Mouse (Mus musculus) gonadal fat pad, adult 2 months (tissue): ENCODE results near the gene Hacd4. TPM values are rescaled to one million over a fixed set of nuclear protein-coding genes. Genes with fewer than 3 reads are reported as not detected.

Experiments
- polyA plus RNA-seq: library from polyadenylated mRNA; depleted of rRNA; stranded (reverse); fragments of >200 nt; gene quantifications from 2 replicates; pipeline ENCODE4 v1.2.3, GENCODE M21; 2012; rRNA removed

The Hacd4 gene
- polyA plus RNA-seq, 1 experiment, result 8.3 TPM

Other genes with a start within 250 kb of the Hacd4 start
- gene Ifnb1, start 83.8 kb upstream of the Hacd4 start, polyA plus RNA-seq, result not detected in 2 replicates
- not detected in 2 replicates for gene Ifna15, start 119.3 kb upstream of the Hacd4 start, polyA plus RNA-seq
- gene Ifna14, start 132.9 kb upstream of the Hacd4 start, polyA plus RNA-seq, result not detected in 2 replicates
- not detected in 2 replicates for gene Ifna9, start 153.5 kb upstream of the Hacd4 start, polyA plus RNA-seq
- not detected in 2 replicates for gene Ifna12, start 164.4 kb upstream of the Hacd4 start, polyA plus RNA-seq
- not detected in 2 replicates for gene C87499, start 195.5 kb upstream of the Hacd4 start, polyA plus RNA-seq
- gene Ifna13, start 205.5 kb upstream of the Hacd4 start, polyA plus RNA-seq, result not detected in 2 replicates
- gene Ifna16, start 238.0 kb upstream of the Hacd4 start, polyA plus RNA-seq, result not detected in 2 replicates
- not detected in 2 replicates for gene Ifna2, start 245.0 kb upstream of the Hacd4 start, polyA plus RNA-seq